Mouse (Mus musculus) layer of hippocampus, adult 11-12 months (tissue): ENCODE measurements around the gene Atg3.

Source experiments
- DNase-seq: peaks from one replicate; pipeline ENCODE4 v3.0.0; 2022; ENCODE audit warnings: low spot score

Atg3 gene

GRCm38 (mm10) chr16:45158522-45159388 is at the start of gene Atg3, which contains the start of gene Slc35a5:
Atg3 (plus strand) TSS chr16:45158785.
Slc35a5 (minus strand) TSS chr16:45158706.
- DNase-seq: peak; percentile 97

DNA sequence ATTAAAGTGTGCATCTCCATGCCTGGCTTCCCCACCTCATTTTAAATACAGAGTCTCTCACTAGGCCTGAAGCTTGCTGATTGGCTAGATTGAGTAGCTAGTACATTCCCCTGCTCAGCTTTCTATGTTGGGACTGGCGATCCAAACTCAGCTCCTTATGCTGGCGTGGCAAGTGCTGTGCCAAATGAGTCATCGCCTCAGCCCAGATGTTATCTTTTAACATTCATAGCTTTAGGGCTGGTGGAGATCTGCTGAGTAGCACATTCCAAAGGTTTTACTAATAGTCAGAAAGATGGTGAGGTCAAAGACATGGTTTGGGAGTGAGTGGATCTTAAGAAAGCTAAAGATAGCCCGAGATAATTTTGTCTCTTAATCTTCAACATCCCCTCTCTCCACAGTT is 48.1 kb upstream of the Atg3 start:
- DNase-seq: no peak

DNA sequence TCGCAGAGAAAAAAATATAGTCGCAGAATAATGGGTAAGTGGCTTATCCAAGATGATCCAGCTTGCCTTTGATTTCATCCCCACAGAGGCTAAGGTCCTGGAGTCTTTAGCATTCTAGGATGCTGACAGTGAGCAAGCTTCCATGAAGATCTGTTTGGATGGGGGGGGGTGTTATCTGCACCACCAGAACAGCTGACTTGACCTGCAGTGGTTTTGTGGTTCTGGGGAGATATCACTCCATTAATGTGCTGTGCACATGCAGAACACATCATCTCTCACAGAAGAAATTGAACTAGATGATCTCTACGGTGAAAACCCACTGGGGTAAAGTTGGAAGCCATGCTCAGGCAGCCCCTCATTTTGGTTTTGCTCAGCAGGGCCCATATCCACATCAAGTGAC is 41.4 kb upstream of the Atg3 start:
- DNase-seq: no peak

GRCm38 (mm10) chr16:45118760-45119159 is 39.8 kb upstream of the Atg3 start:
- DNase-seq: no peak

DNA sequence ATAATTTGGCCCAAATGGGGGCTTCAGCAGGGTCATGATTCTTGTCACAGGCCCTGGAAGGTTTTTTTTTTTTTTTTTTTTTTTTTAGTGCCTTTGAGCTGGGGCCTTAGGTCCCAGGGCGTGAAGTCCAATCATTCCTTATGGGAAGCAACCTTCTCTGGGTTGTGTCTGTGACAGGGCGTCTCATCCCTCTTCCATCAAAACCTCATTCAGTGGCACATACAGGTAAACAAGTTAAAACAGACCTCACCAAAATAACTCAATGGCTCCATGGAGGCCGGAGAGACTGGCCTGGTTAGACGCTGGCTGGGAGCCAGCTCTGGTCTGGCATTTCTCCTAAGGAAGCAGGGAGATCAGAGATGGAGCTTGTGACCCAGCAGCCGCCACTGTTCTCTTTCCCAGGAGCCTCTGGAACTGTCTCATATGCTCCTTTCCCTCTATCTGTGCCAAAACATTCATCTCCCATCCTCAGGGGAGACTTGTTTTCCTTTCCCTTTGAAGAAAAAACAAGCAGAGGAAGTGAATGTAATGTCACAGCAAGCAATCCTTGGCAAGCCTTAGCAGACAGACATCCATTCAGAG is 37.6 kb upstream of the Atg3 start:
- peak; percentile 36 for DNase-seq

DNA sequence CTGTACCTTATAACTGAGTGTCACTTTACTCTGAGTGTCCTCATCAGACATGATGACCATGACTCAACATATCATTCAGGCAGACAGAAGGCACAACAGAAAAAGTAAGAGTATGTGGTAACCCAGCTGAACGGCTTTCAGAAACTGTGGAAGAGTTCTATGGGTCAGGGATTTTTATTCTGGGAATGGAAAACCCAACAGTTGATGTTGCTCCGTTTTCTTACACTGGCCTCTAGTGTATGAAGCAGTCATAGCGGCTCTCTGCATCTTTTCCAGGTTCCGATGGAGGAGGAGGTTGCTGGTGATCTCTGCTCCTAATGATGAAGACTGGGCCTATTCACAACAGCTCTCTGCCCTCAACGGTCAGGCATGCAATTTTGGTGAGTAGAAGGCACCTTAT is 36.0 kb upstream of the Atg3 start:
- DNase-seq: no peak

DNA sequence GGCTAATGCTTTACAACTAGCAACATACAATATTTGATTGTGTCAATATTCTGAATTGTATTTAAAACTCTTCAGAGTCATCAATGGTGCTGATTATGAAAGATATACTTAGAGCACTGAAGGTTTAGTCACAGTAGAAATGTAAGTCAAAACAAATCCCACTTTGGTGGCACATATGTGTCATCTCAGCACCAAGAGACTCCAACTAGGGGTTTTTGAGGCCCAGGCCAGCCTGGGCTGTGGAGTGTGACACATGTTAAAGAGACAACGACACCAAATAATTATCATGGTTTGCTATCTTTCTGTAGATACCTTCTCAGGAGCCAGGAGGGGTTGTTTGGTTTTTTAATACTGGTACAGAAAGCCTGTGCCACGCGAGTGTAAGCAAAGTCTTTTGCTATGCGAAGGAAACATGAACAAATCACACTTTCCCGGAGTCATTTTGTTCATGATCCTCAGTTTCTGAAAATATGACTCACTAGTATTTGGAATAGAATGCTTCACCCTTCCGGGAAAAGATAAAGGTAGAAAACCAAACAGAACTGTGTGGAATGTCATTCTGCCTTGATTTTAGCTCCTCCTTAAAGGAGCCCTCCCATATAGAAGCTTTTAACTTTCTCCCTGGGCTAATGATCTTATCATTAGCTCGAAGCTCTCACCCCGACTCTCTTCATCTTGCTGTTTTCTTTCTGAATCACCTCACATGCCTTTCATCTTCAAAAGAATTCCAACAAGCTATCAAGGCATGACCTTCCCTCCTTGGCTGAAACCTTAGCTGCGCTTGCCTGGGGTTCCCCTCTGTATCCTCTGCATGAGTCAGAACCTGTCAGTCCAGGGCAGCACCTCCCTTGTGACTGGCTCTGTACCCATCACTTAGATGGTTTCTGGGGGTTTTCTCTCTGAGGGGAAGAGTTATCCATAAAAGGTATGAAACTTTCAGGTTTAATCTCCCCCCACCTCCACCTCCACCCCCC is 34.1 kb upstream of the Atg3 start:
- no peak for DNase-seq

DNA sequence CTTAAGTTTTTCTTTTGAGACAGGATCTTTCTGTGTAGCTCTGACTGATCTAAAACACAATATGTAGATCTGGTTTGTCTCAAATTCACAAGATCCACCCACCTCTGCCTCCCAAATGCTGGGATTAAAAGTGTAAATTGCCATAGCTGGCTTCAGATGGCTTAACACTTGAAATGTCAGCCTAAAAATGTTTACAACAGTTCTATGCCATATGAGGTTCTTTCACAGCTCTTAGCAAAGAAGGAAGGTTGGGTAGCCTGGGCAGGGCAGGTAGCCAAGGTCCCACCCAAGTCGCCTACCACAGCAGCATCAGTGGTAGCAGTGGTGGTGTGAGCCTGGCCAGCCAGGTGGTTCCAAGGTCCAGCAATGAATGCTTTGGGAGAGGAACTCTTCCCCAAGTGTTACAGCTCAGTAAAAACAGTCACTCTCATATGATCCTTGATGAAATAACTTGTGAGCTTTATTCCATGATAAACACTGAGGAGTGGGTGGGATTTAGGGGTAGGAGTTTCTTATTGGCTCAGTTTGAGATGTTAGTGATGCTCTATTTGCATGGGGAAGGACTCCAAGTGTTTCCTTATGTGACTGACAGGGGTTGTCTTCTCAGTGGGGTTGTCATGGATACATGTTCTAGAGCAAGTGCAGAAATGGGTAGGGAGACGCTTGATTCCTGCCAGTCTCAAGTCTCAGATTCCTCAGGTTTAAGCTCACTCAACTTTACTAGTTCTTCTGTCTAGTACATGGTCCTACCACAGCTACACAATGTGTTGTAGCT is 30.5 kb upstream of the Atg3 start:
- no peak for DNase-seq

DNA sequence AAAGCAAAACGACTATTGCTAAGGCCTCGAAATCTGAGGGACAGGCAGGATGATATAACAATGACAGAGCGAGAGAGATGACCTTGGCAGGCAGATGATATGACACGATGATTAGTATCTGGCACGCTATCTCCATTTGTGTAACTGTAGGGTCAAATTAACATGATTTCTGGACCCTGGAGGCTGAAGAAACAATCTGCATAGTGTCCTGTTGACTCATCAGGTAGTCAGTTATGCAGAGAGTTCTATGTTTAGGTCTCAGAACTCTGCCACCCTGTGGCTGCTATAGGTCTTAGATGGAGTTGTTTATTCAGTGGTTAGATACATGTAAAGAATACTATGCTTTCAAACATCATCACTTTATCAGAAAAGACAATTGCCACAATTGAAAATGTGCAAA is 16.9 kb upstream of the Atg3 start:
- no peak for DNase-seq

DNA sequence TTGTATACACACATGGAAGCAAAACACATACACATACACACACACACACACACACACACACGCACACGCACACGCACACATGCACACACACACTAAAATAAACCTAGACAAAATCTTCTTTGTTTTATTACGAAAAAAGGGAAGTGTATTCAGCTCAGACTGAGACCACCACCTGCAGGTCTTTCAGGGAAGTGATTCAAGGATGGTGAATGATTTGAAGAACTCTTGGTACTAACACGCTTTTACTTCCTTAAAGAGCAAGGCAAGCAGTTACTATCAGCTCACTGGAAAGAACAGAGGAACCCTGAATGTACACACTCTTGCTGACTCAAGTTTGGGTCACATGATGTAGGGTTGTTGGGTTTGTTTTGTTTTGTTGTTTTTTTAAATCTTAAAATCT is 16.0 kb upstream of the Atg3 start:
- DNase-seq: no peak

DNA sequence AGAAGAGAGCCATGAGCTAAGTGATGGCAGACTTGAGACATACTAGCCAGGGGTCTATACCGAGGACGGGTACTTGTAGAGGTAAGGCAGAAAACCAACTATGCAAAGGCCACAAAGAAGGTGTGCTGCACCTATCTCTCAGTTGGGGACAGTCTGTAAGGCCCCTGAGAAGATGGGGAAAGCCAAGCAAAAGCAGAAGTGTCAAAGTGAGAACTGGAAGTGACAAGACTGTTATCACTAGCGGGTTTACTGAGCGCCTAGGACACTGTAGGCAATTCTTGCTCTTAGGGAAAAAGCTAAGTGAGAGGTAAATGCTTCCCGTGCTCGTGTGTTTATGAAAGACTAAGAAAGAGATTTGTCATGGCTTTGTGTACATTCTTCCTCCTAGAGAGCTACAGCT is 13.5 kb upstream of the Atg3 start:
- DNase-seq: no peak

- no peak for DNase-seq
Observed at GRCm38 (mm10) chr16:45148488-45149082, 10.0 kb upstream of the Atg3 start.

- no peak for DNase-seq
Observed at GRCm38 (mm10) chr16:45154741-45155250, 3.8 kb upstream of the Atg3 start.

- peak; percentile 71 for DNase-seq
Observed at GRCm38 (mm10) chr16:45158136-45158521, 456 bp upstream of the Atg3 start.

GRCm38 (mm10) chr16:45159389-45159716 is 768 bp downstream of the Atg3 start:
- DNase-seq: no peak

GRCm38 (mm10) chr16:45178552-45178951 is 20.0 kb downstream of the Atg3 start:
- DNase-seq: no peak

DNA sequence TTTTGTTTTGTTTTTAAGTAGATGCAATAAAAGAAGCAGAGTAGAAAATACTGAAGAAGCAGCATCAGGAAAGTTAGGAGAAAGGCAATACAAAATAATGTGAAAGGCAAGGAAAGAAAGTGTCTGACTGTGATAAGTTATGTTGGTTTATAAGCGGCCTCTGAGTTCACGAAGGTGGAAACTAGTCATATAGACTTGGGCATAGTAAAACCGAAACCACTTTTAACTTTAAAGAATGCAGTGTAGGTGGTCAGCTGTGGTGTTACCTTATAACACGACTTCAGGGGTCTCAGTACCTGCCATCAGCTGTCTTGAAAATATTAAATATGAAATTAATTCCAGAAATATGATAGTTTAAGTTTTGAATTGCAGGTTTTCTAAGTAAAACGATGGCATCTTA is 23.2 kb downstream of the Atg3 start:
- no peak for DNase-seq

DNA sequence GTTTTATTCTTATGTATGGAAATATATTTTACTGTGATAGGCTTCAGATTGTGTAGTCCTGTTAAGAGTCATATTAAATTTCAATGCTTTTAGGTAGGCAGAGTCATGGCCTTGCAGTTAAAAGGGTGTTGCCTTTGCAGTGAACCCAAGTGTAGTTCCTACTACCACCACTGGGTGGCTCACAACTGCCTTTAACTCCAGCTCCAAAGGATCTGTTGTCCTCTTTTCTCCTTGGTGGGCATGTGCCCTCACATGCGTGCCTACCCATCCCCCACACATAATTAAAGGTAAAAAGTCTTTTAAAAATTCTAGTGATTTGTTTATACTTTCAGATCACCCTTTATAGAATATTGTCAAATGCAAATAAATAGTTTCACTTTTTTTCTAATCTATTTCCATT is 34.0 kb downstream of the Atg3 start:
- DNase-seq: peak; percentile 81

DNA sequence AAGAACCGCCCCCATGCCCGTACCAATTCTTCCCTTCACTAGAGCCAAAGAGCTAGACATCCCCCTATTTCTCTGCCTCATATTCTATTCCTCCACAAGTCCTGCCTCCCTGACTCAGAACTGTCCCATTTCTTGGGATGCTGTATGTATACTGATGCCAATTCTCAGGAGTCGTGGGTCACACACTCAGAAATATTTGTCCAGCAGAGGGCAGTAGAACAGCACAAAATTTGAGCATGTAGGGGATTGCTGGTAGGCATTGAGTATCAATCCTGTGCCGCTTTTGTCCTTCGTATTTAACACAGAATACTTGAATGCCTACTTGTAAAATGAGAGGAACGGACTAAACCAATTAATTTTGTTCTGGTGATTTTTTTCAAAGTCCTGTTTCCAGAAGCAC is 38.2 kb downstream of the Atg3 start:
- DNase-seq: peak; percentile 80

DNA sequence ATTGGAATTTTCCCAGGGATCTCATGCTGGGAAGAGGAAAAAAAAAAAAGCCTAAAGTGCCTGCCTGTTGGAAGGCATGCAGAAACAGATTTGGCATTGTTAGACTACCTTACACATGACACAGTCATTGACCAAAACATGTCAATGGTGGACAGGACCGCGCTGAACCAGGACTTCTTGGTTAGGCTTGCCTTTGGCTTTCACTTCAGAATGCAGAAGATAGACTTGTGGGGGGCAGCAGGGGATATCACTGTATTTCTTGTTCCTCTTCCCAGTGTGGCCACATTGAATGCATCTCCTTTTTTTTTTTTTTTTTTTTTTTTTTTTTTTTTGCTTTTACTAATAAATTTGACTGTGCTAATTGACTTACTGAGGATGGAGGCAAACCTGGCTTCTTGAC is 42.8 kb downstream of the Atg3 start:
- no peak for DNase-seq

DNA sequence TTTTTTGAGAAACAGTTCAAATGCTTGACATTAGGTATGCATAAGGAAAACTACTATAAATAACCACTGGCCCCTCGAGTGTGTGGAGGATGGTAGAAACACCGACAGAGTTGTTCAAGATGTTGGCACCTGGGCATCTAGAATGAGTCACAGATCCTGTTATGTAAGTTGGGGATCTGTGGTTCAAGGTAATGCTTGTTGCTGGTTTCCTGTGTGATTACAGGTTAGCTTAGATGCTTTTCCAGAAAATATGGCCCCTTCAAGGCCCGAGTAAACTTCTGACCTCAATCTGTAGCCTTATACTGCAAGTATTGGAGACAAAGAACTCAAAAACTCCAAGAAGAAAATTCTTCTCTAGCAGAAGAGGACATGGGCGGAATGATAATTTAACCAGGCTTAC is 45.9 kb downstream of the Atg3 start:
- DNase-seq: no peak
